Mouse (Mus musculus): ENCODE measurements around the gene Noc3l.

Noc3l gene

GRCm38 (mm10) chr19:38818766-38819426, at the start of gene Noc3l:
Noc3l (minus strand) TSS chr19:38819237.
- ATAC-seq (ENCODE audit: insufficient number of reproducible peaks, low FRiP score, low TSS enrichment): peak; percentile 94

DNA sequence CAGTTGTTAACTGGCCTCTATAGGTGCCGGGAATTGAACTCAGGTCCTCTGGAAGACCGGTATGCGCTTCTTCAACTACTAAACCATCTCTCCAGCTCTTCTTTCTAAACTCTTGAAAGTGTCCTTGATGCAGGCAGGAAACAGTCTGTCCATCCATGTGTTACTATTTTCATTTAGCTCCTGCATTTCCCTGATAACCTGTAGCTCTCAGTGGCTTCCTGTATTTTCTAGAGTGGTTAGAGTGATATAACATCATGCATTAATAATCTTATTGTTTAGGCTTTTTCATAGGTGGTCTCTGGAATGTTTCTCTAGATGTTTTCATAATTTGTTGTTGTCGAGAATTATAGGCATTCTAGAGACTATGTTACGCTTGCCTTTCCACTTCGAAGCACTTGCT, 43.5 kb upstream of the Noc3l start:
- ATAC-seq (ENCODE audit: insufficient number of reproducible peaks, low FRiP score, low TSS enrichment): no peak

GRCm38 (mm10) chr19:38858224-38858623, 39.2 kb upstream of the Noc3l start:
- ATAC-seq (ENCODE audit: insufficient number of reproducible peaks, low FRiP score, low TSS enrichment): no peak

DNA sequence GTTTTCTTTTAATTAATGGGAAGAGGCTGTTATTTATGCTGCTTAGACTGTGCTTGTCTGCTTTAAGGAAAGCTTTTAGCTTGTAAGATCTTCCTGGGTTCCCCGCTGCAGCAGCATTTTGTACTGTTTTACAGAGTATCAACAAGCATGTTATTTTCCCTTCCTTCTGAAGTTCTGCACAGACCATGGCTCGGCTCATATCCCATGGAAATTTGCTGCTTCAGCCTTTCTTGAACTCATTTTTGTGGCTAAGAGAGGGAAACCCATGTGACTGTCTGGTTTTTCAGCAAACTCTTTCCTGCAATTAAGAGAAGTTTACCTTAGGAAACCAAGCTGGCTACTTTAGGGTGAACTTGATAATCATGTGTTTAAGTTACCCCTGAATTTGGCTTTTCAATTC, 27.3 kb upstream of the Noc3l start:
- ATAC-seq (ENCODE audit: insufficient number of reproducible peaks, low FRiP score, low TSS enrichment): no peak

DNA sequence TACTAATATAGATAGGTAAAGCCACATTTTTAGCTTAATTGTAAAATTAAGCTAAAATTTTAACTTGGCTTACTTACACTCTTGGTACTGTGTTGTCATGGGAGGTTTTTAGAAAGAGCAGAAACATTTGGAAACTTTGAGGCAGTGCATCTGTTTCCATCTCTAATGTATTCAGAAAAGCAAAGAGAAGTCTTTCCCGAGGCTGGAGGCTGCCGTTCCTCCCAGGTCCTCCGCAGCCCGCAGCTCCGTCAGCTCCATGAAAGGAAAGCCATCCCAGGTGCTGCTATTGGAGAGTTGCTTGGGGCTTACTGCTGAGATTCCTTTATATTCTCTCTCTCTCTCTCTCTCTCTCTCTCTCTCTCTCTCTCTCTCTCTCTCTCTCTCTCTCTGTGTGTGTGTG, 25.8 kb upstream of the Noc3l start:
- ATAC-seq (ENCODE audit: insufficient number of reproducible peaks, low FRiP score, low TSS enrichment): no peak

- peak; percentile 10; the same call in 1 of the 2 replicates for ATAC-seq (ENCODE audit: insufficient number of reproducible peaks, low FRiP score, low TSS enrichment)
These were observed 18.2 kb upstream of the Noc3l start for GRCm38 (mm10) chr19:38837171-38837641.

DNA sequence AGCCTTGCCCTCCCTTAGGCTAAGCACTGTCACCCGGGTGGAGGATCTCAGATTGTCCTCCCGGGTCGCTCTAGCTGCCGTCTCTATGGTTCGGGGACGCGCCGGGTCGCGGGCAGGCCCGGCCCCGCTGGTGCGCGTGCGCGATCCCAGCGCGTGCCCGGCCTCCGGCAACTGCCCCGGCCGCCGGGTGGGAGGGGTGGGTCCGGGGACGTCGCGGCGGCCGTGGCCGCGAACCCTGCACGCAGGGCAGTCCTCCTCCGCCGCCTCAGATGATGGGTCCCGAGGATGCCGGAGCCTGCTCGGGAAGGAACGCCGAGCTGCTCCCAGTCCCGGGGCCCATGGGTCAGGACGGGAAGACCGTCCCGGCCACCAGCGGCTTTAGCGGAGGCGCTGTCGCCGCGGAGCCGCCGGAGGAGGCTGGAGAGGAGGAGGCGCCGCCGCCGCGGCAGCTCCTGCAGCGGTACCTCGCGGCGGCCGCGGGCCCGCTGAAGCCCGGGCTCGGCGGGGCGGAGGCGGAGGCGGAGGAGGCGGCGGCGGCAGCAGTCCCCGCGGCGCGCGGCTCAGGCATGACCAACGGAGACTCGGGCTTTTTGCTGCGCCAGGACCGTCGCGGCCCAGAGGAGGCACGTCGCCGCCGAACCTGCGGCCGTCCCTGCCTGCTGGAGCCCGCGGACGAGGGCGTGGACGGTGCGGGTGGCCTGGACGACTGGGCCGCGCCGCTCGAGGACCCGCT, 17.6 kb upstream of the Noc3l start, which contains the start of gene Tbc1d12:
Gene Tbc1d12 (plus strand): TSS at position 142 of the 733 bp plus-strand sequence.
- peak; percentile 94 for ATAC-seq (ENCODE audit: insufficient number of reproducible peaks, low FRiP score, low TSS enrichment)

GRCm38 (mm10) chr19:38836084-38836437, 17.0 kb upstream of the Noc3l start:
- no peak; the same call in 1 of the 2 replicates for ATAC-seq (ENCODE audit: insufficient number of reproducible peaks, low FRiP score, low TSS enrichment)

DNA sequence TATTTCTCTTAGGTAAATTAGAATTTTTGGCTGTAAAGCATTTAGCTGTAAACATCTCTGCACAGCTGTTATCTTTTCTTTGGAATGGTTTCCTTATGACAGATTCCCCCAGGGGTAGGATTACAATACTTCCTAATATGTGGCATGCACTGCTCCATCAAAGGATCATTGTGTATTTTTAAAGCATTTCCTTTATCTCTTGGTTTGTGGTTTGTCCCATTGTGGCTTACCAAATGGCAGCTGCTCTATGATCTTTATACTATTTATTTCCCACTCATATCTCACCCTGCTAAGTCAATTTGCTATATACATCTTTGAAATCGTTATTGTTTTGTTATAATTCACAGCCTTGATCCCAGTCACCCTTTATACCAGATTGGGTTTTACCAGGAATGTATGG, 14.2 kb upstream of the Noc3l start:
- ATAC-seq (ENCODE audit: insufficient number of reproducible peaks, low FRiP score, low TSS enrichment): no peak

GRCm38 (mm10) chr19:38820186-38820804, 1.3 kb upstream of the Noc3l start:
- no peak for ATAC-seq (ENCODE audit: insufficient number of reproducible peaks, low FRiP score, low TSS enrichment)

DNA sequence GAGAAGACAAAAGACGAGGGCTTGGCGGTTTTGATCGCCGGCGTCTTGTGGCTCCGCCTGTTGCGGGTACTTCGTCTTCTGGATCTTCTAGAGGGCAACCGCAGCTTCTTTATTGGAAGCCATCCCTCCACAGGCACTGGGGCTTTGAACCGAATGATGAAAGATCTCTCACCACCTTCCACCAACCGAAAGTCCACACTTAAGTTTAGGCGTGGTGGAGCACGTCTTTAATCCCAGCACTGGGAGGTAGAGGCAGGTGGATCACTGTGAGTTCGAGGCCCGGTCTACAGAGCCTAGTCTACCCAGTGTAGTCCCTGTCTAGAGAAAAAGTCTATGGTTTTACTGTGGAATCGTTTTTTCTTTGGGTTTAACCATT, 378 bp upstream of the Noc3l start:
- ATAC-seq (ENCODE audit: insufficient number of reproducible peaks, low FRiP score, low TSS enrichment): peak; percentile 65; the same call in 1 of the 2 replicates

GRCm38 (mm10) chr19:38818191-38818590, 846 bp downstream of the Noc3l start:
- ATAC-seq (ENCODE audit: insufficient number of reproducible peaks, low FRiP score, low TSS enrichment): no peak

DNA sequence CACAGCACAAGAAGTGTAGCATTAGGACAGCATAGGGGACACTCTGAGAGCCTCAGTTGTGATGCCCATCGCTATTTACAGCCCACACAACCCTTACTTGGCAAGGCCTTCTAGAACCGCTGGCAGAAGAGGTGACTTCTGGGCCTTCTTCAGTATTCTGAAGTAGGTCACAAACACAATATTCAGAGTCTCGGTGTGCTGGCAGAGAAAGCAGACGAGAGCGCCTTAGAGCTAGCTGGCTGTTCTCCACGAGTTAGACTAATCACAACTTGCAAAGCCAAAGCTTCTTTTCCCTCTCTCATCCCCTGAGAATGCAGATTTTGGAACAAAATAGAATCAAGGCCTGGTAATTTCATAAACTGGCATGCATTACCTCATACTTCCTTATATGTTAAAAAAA, 20.2 kb downstream of the Noc3l start:
- ATAC-seq (ENCODE audit: insufficient number of reproducible peaks, low FRiP score, low TSS enrichment): no peak

- no peak for ATAC-seq (ENCODE audit: insufficient number of reproducible peaks, low FRiP score, low TSS enrichment)
These were observed 20.7 kb downstream of the Noc3l start for GRCm38 (mm10) chr19:38798291-38798690.

DNA sequence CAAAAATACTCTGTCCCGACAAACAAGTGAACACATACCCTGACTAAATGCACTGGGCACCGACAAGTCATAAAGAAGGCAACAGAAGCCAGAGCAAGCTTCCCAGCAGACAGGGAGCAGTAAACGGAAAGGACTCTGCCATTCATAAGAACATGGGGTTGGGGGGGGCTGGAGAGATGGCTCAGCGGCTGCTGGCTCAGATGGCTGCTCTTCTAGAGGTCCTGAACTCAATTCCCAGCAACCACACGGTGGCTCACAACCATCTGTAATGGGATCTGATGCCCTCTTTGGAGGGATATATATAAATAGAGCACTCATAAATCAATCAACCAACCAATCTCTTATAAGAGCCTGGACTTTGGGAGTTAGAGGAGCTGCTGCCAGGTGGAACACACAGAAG, 22.5 kb downstream of the Noc3l start:
- ATAC-seq (ENCODE audit: insufficient number of reproducible peaks, low FRiP score, low TSS enrichment): no peak

- ATAC-seq (ENCODE audit: insufficient number of reproducible peaks, low FRiP score, low TSS enrichment): no peak
These were observed 25.4 kb downstream of the Noc3l start for GRCm38 (mm10) chr19:38793563-38794045.

DNA sequence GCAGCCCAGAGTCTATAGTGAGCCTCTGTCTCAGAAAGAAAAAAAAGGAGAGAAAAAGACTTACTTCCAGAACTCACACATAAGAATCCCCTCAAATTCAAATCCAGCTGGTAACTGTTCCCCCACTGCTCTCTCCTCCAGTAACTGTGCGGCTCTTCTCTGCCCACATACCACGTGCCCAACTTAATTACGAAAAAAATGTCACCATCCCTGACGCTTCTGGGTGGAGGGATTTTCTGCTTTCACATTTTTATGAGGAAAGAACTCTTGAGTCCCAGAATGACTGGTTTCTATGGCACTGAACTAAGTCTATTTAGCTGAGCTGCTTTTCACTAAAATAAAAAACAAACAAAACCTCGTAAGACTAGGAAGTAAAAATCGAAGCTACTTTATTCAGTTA, 31.3 kb downstream of the Noc3l start:
- no peak for ATAC-seq (ENCODE audit: insufficient number of reproducible peaks, low FRiP score, low TSS enrichment)

- no peak for ATAC-seq (ENCODE audit: insufficient number of reproducible peaks, low FRiP score, low TSS enrichment)
These were observed 35.5 kb downstream of the Noc3l start for GRCm38 (mm10) chr19:38783542-38783941.

- no peak for ATAC-seq (ENCODE audit: insufficient number of reproducible peaks, low FRiP score, low TSS enrichment)
These were observed 40.2 kb downstream of the Noc3l start for GRCm38 (mm10) chr19:38778805-38779204.

- ATAC-seq (ENCODE audit: insufficient number of reproducible peaks, low FRiP score, low TSS enrichment): no peak
These were observed 43.5 kb downstream of the Noc3l start for GRCm38 (mm10) chr19:38775548-38775947.

DNA sequence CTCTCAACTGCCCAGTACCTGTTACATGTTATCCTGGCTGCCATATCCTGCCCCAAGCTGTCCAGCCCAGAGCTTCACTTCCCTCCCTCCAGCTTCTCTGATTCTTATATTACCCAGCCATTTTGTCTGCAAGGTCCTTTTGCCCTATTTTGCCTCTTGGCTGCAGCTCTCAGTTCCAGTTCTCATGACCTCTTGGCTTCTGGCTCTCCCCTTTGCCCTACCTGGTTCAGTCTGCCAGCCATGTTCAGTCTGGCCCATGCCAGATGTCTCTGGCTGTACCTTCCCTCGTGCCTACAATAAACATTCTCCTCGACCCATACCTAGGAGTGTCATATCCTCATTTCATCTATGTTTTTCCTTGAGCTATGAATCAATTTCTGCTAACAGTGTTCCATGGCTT, 52.7 kb downstream of the Noc3l start:
- ATAC-seq (ENCODE audit: insufficient number of reproducible peaks, low FRiP score, low TSS enrichment): no peak

Measured in cerebellum, adult (tissue).